Mouse (Mus musculus) gastrocnemius, postnatal 14 days (tissue): ENCODE measurements around the gene C1s1. TPM values are rescaled to one million over a fixed set of nuclear protein-coding genes. Genes with fewer than 3 reads are reported as not detected.
"Not testable (repeated sequence)": the region's sequence is repeated elsewhere in the genome, so short reads cannot be mapped to it uniquely, and the experiment has no call there.

Source experiments
- DNase-seq: peaks from one replicate; pipeline ENCODE4 v3.0.0; 2021; ENCODE audit warnings: mixed read lengths
- intact Hi-C: fragments of 180-260 bp; cut with DNase I; formaldehyde crosslinking; loops from one replicate; pipeline ENCODE4 v1.15.1; 2025; ENCODE audit warnings: low total_unique reads
- long read RNA-seq, 2 experiments: library from polyadenylated mRNA; stranded (forward); transcript quantifications; one replicate each; pipeline ENCODE4 v2.0.0; 2021
- total RNA-seq, 2 experiments: library from RNA; stranded (reverse); gene quantifications; 2 replicates each; pipeline ENCODE4 v1.2.3; 2021

The C1s1 gene
- 10 to 100 TPM; 31.6 to 40.4 TPM for total RNA-seq
- long read RNA-seq, experiment 1, transcript C1s1-204 (12 exons, 2,906 nt): major isoform, 11 of 18 reads
- long read RNA-seq, experiment 1, partial matches to known transcripts: 1 of 18 reads
- long read RNA-seq, experiment 1, other reads (novel, unspliced or antisense): 3 of 18 reads
- long read RNA-seq, experiment 2, transcript C1s1-203 (12 exons, 2,946 nt): major isoform, 7 of 26 reads
- long read RNA-seq, experiment 2, transcript C1s1-204 (12 exons, 2,906 nt): major isoform, 7 of 26 reads
- long read RNA-seq, experiment 2, partial matches to known transcripts: 4 of 26 reads
- long read RNA-seq, experiment 2, other reads (novel, unspliced or antisense): 8 of 26 reads

- DNase-seq: peak; percentile 54
- intact Hi-C loops: not testable (repeated sequence)
These were observed at the start of gene C1s1 for GRCm38 (mm10) chr6:124542284-124542683. TSS of gene C1s1 (minus strand) at chr6:124542359.

GRCm38 (mm10) chr6:124588771-124589170, 46.6 kb upstream of the C1s1 start:
- intact Hi-C loops: no loop called here

GRCm38 (mm10) chr6:124586266-124586665, 44.1 kb upstream of the C1s1 start:
- DNase-seq: no peak
- intact Hi-C loops: no loop called here

More at GRCm38 (mm10) chr6:124588771-124589170, 46.6 kb upstream of the C1s1 start:
- DNase-seq: no peak

GRCm38 (mm10) chr6:124585761-124586160, 43.6 kb upstream of the C1s1 start:
- peak; percentile 16 for DNase-seq
- intact Hi-C loops: no loop called here

- intact Hi-C loops: no loop called here
These were observed 42.8 kb upstream of the C1s1 start for GRCm38 (mm10) chr6:124584935-124585334.

DNA sequence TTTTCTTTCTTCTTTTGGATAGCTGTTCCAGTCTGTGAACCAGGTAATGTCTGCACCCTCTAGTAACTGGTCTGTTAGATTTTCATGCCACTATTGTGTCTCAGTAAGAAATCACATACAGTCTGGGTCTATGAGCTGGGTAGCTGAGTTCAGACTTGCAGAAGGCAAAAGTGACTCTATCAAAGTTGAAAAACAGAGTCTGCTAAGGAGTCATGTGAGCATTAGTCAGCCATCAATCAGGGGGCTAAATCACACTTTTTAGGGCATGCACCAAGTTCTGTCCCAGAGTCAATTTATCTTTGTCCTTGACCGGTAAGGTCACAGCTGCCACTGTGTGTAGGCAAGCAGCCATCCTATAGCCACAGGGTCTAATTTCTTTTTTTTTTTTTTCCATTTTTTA, 40.1 kb upstream of the C1s1 start:
- intact Hi-C loops: no loop called here
- no peak for DNase-seq

More at GRCm38 (mm10) chr6:124584935-124585334, 42.8 kb upstream of the C1s1 start:
- DNase-seq: no peak

DNA sequence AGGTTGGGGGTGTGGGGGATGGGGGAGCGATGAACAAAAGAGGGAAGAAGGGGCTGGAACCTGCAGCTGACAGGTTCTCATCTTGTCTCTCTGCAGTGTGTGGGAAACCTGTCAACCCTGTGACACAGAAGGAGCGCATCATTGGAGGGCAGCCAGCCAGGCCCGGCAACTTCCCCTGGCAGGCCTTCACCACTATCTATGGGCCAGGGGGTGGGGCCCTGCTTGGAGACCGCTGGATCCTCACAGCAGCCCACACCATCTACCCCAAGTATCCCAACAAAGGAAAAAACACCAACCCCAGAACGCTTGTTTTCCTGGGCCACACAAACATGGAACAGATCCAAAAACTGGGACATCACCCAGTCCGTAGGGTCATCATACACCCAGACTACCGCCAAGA, 38.0 kb upstream of the C1s1 start:
- DNase-seq, intact Hi-C loops: not testable (repeated sequence)

- DNase-seq: not testable (repeated sequence)
- intact Hi-C loops: loop anchor here (10.0 kb wide), 2 partner anchors 80 to 190 kb away; partner anchors contain the start of gene Eno2
These were observed 33.1 kb upstream of the C1s1 start for GRCm38 (mm10) chr6:124575155-124575678.

GRCm38 (mm10) chr6:124570026-124570425, 27.9 kb upstream of the C1s1 start, which contains the start of gene C1rb:
TSS of gene C1rb (plus strand) at chr6:124570294.
- peak; percentile 50 for DNase-seq
- intact Hi-C loops: loop anchor here (10.0 kb wide), 2 partner anchors 85 to 195 kb away; partner anchors contain the start of gene Eno2

GRCm38 (mm10) chr6:124561611-124562010, 19.5 kb upstream of the C1s1 start:
- DNase-seq, intact Hi-C loops: not testable (repeated sequence)

DNA sequence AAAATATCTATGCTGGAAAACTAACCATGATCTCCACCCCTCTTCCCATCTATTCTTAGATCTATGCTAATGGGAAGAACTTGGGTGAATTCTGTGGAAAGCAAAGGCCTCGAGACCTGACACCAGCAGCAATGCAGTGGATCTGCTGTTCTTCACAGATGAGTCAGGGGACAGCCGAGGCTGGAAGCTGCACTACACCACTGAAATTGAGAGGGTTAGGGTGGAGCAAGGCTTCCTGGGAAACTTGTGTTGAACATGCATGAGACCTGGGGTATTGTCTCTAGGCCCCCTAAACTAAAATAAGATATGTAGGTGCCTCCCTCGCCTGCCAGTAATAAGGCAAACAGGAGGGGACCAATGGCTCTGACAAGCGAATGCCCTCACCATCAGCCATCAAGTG, 19.0 kb upstream of the C1s1 start:
- DNase-seq, intact Hi-C loops: not testable (repeated sequence)

DNA sequence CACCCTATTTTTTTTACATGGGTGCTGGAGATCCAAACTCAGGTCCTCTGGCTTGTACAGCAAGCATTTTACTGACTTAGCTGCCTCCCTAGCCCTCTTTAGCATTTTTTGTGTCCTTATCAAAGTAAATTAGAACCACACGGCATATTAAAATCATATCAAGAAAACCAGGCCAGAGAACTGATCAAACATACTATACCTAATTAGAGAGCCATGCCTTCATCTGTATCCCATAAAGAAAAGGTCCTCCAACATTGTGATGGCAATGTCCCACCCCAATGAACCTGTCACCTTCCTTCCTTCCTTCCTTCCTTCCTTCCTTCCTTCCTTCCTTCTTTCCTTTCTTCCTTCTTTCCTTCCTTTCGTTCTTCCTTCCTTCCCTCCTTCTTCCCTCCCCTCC, 13.8 kb upstream of the C1s1 start:
- intact Hi-C loops, DNase-seq: not testable (repeated sequence)

GRCm38 (mm10) chr6:124552766-124553165, 10.6 kb upstream of the C1s1 start:
- DNase-seq: no peak
- intact Hi-C loops: no loop called here

- DNase-seq: no peak
- intact Hi-C loops: no loop called here
These were observed 6.9 kb upstream of the C1s1 start for GRCm38 (mm10) chr6:124549023-124549550.

GRCm38 (mm10) chr6:124547979-124548378, 5.8 kb upstream of the C1s1 start:
- intact Hi-C loops, DNase-seq: not testable (repeated sequence)

DNA sequence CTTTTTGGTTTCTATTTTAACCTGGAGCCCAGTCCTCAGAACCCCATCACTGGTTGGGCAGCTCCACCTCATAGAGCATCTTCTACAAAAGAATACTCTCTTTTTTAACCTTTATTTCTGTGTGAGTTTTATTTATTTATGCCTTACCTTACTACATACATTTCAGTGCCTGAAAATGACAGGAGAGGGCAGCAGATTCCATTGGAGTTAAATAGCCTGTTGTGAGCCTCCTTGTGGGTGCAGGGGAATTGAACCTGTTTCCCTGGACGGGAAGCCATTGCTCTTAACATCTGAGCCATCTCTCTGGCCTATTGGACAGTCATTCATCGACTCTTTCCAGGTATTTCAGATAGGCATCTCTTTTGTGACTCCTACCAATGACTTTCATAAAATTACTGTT, 3.3 kb upstream of the C1s1 start:
- DNase-seq: no peak
- intact Hi-C loops: no loop called here

DNA sequence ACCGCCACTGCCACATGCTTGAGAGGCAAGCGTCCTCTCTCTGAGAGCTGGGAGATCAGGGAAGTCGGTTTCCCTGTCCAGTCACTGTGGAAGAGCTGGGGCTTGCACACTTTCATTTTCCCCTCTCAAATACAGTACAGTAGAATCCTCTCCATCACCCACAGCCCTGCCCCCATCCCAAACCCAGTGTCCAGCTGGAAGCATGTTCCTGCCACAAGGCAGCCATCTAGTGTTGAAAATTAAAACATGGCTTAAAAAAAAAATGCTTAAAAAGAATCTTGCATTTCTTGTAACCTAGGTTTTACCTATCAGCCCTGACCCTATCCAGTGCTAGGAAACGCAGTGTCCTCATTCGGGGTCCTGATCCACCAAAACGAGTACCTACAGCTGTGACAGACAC, 2.3 kb upstream of the C1s1 start:
- DNase-seq: peak; percentile 43
- intact Hi-C loops: no loop called here

DNA sequence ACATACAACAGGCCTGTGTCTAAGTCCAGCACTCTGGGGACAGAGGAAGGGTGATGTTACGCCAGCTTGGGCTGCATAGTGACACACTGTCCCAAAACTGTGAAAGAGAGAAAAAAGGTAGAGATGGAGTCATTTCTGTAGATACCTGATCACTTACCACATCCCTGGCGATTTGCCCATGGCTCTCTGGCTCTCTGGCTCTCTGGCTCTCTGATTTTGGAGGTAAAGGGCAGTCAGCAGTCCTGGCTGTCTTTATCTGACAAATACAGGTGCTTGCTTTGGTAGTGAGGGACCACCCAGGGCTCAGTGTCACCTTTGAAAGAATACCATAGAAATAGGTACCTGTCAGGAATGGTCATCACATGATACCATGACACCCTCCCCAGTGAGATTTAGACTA, 983 bp downstream of the C1s1 start:
- intact Hi-C loops, DNase-seq: not testable (repeated sequence)

DNA sequence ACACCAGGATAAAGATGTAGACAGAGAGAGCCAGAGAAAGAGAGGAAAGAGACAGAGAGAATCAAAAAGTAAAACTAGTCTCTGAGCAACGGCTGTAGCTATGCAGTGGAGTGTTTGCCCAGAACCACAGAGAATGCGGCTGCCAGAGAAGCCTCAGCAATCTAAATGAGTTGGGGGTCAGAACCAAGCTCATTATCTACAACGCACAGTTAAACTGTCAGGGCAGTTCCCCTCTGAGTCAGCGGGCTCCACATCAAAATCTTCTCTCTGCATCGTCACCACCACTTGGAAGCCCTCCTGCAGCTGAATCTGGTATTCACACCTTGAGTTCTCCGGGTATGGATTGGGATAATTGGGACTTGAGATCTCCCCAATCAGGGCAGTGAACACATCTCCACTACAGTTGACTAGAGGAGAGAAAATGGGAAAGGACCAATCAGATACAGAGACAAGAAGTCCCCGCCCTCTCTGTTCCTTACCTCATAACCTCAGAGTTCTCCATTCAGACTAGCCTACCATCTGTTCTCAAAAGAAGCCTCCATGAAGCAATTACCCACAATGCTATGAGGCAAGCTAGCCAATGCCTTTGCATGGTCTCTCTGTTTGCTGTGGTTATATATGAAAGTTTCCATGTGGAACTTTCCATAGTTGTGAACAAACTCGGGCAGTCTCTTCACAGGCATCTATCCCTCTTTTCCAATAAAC, 5.9 kb downstream of the C1s1 start:
- DNase-seq, intact Hi-C loops: not testable (repeated sequence)

GRCm38 (mm10) chr6:124531077-124531476, 11.1 kb downstream of the C1s1 start:
- no peak for DNase-seq
- intact Hi-C loops: no loop called here
